21 mouse cellular contexts compared by ENCODE assay signal in genomic region chr4:80921646-80922489, GRCm38 (mm10). TPM values are rescaled to one million over a fixed set of nuclear protein-coding genes. Genes with fewer than 3 reads are reported as not detected.
DNase-seq lines count a peak whose midpoint lies in the region; ATAC-seq and TF ChIP-seq lines count a peak whose summit lies in the region.
"Had no signal": no experiment of that assay in that cellular context is flagged by ENCODE, and none has a peak within 500 bp of the region (broad histone marks: within the 10 kb centered on the region; RNA-seq: fewer than 3 reads in every experiment).

No protein-coding gene starts in this region.

- TF ChIP-seq POLR2A in kidney, adult 2 months (IDR thresholded peaks at IDR 0.05; ENCODE audit: low read depth, low read length): no peak
- no peak for TF ChIP-seq POLR2A in embryonic fibroblast, embryonic 13.5 days (IDR thresholded peaks at IDR 0.05; ENCODE audit: low read depth, low read length)

- WGBS in kidney, adult 2 months: 77% methylated on average over 4 of the region's 4 CpGs
- 76% methylated on average over 4 of the region's 4 CpGs for WGBS in kidney, embryonic 14.5 days
- 66% methylated on average over 4 of the region's 4 CpGs for WGBS in lung, embryonic 14.5 days
- 85% methylated on average over 4 of the region's 4 CpGs for WGBS in forebrain, embryonic 12.5 days

- H3K27me3 ChIP-seq in kidney, adult 2 months (replicated peaks; ENCODE audit: control insufficient read depth, insufficient read depth, low read length): no peaks in the 10 kb centered on the region
- no peaks in the 10 kb centered on the region for H3K27me3 ChIP-seq in kidney, embryonic 14.5 days (ENCODE audit: control insufficient read depth, insufficient read depth, low read length)
- H3K27me3 ChIP-seq in lung, embryonic 14.5 days (ENCODE audit: insufficient read depth, low read length): no peaks in the 10 kb centered on the region
- H3K27me3 ChIP-seq in C2C12 (ENCODE audit: control insufficient read depth, insufficient read depth, insufficient read length): no peaks in the 10 kb centered on the region
- no peaks in the 10 kb centered on the region for H3K27me3 ChIP-seq in forebrain, embryonic 12.5 days
- H3K27me3 ChIP-seq: hindbrain, embryonic 13.5 days; limb, embryonic 15.5 days; midbrain, embryonic 12.5 days had no signal

- peaks cover 6% of the 10 kb centered on the region for H3K4me1 ChIP-seq in kidney, adult 2 months (ENCODE audit: control insufficient read depth, insufficient read depth, low read length)
- H3K4me1 ChIP-seq in kidney, embryonic 14.5 days (ENCODE audit: control insufficient read depth, insufficient read depth, low read length): no peaks in the 10 kb centered on the region
- 0 out of 2 replicates have a peak, but pooled peaks cover 4% of the 10 kb centered on the region for H3K4me1 ChIP-seq in lung, embryonic 14.5 days (ENCODE audit: insufficient read depth)
- H3K4me1 ChIP-seq in embryonic fibroblast, embryonic 13.5 days (ENCODE audit: control insufficient read depth, insufficient read depth, low read length): peaks cover 17% of the 10 kb centered on the region
- H3K4me1 ChIP-seq in forebrain, embryonic 12.5 days: no peaks in the 10 kb centered on the region
- H3K4me1 ChIP-seq: midbrain, embryonic 12.5 days had no signal

- no peaks in the 10 kb centered on the region for H3K9me3 ChIP-seq in kidney, embryonic 14.5 days (ENCODE audit: control insufficient read depth, low read length)
- no peaks in the 10 kb centered on the region for H3K9me3 ChIP-seq in lung, embryonic 14.5 days (ENCODE audit: low read depth, low read length)
- no peaks in the 10 kb centered on the region for H3K9me3 ChIP-seq in forebrain, embryonic 12.5 days
- H3K9me3 ChIP-seq: hindbrain, embryonic 13.5 days; limb, embryonic 15.5 days; midbrain, embryonic 12.5 days had no signal

- peak; percentile 30 for DNase-seq in kidney, adult 2 months
- peak; percentile 37 for DNase-seq in lung, embryonic 14.5 days
- no peak for DNase-seq in lung, postnatal 14 days
- DNase-seq: cerebellum, adult 2 months; gastrocnemius, postnatal 10 days; kidney, adult 8-10 months; layer of hippocampus, postnatal 36 days; spleen, adult 18-20 months; thymus, postnatal 4 days had no signal

- no peak overlapping the region for H3K4me2 ChIP-seq in kidney, embryonic 14.5 days (replicated peaks; ENCODE audit: low read depth, low read length)
- no peak overlapping the region for H3K4me2 ChIP-seq in lung, embryonic 14.5 days
- no peak overlapping the region for H3K4me2 ChIP-seq in forebrain, embryonic 12.5 days
- H3K4me2 ChIP-seq: heart, embryonic 11.5 days; hindbrain, embryonic 13.5 days; limb, embryonic 15.5 days; midbrain, embryonic 12.5 days had no signal

- ATAC-seq in kidney, embryonic 14.5 days (ENCODE audit: low FRiP score, low TSS enrichment): no peak
- ATAC-seq in lung, embryonic 14.5 days (ENCODE audit: insufficient read depth): no peak
- ATAC-seq in erythroblast, adult 5-6 weeks (replicated peaks; ENCODE audit: low FRiP score, poor library complexity, severe bottlenecking): no peak
- ATAC-seq in forebrain, embryonic 12.5 days (ENCODE audit: low FRiP score): no peak
- ATAC-seq: forebrain, embryonic 14.5 days; inflammation-experienced regulatory T-cells, adult 6 months had no signal

- peaks cover 89% of the 10 kb centered on the region for H3K79me3 ChIP-seq in C2C12 (ENCODE audit: low read depth)

- H3K36me3 ChIP-seq in kidney, adult 2 months (ENCODE audit: control insufficient read depth, insufficient read depth, low read length): no peaks in the 10 kb centered on the region
- H3K36me3 ChIP-seq in kidney, embryonic 14.5 days (ENCODE audit: control insufficient read depth, insufficient read depth, low read length): no peaks in the 10 kb centered on the region
- H3K36me3 ChIP-seq in lung, embryonic 14.5 days (ENCODE audit: insufficient read depth): no peaks in the 10 kb centered on the region
- peaks cover 6% of the 10 kb centered on the region for H3K36me3 ChIP-seq in C2C12 (ENCODE audit: control insufficient read depth, insufficient read depth)
- H3K36me3 ChIP-seq in forebrain, embryonic 12.5 days (replicated peaks): no peaks in the 10 kb centered on the region
- H3K36me3 ChIP-seq: hindbrain, embryonic 13.5 days; limb, embryonic 15.5 days; midbrain, embryonic 12.5 days had no signal

- no peak overlapping the region for H3K4me3 ChIP-seq in kidney, adult 2 months (ENCODE audit: insufficient read depth, low read depth, low read length)
- no peak overlapping the region for H3K4me3 ChIP-seq in kidney, embryonic 14.5 days (ENCODE audit: low read length)
- no peak overlapping the region for H3K4me3 ChIP-seq in lung, embryonic 14.5 days (ENCODE audit: low read depth, low read length)
- no peak overlapping the region for H3K4me3 ChIP-seq in C2C12 (ENCODE audit: insufficient read depth, poor library complexity, severe bottlenecking)
- no peak overlapping the region for H3K4me3 ChIP-seq in embryonic fibroblast, embryonic 13.5 days (ENCODE audit: insufficient read depth, low read length)
- H3K4me3 ChIP-seq in forebrain, embryonic 12.5 days (replicated peaks): no peak overlapping the region
- H3K4me3 ChIP-seq: hindbrain, embryonic 13.5 days; limb, embryonic 15.5 days; midbrain, embryonic 12.5 days had no signal

- TF ChIP-seq CTCF in kidney, adult 2 months (conservative IDR thresholded peaks at IDR 0.05; ENCODE audit: insufficient read depth, insufficient read length, low read depth, low read length): no peak
- no peak for TF ChIP-seq CTCF in lung, embryonic 14.5 days (IDR thresholded peaks at IDR 0.05; ENCODE audit: low read depth)
- TF ChIP-seq CTCF in C2C12 (IDR thresholded peaks at IDR 0.05; ENCODE audit: control insufficient read depth, insufficient read depth, insufficient read length): no peak
- no peak for TF ChIP-seq CTCF in embryonic fibroblast, embryonic 13.5 days (IDR thresholded peaks at IDR 0.05; ENCODE audit: borderline replicate concordance, insufficient read depth, low read length)

- H3K9ac ChIP-seq in kidney, embryonic 14.5 days (ENCODE audit: low read depth, low read length): no peak overlapping the region
- no peak overlapping the region for H3K9ac ChIP-seq in lung, embryonic 14.5 days
- no peak overlapping the region for H3K9ac ChIP-seq in forebrain, embryonic 12.5 days
- H3K9ac ChIP-seq: hindbrain, embryonic 13.5 days; limb, embryonic 15.5 days; midbrain, embryonic 12.5 days had no signal

- no peak overlapping the region for H3K27ac ChIP-seq in kidney, adult 2 months (ENCODE audit: insufficient read depth, low read depth, low read length)
- no peak overlapping the region for H3K27ac ChIP-seq in kidney, embryonic 14.5 days (ENCODE audit: low read depth, low read length)
- no peak overlapping the region for H3K27ac ChIP-seq in lung, embryonic 14.5 days (ENCODE audit: low read depth)
- peak overlapping the region; percentile 88 for H3K27ac ChIP-seq in embryonic fibroblast, embryonic 13.5 days (ENCODE audit: insufficient read depth, low read length)
- H3K27ac ChIP-seq in forebrain, embryonic 12.5 days: no peak overlapping the region
- H3K27ac ChIP-seq: hindbrain, embryonic 13.5 days; limb, embryonic 15.5 days; midbrain, embryonic 12.5 days had no signal

- peaks cover 99% of the 10 kb centered on the region for H3K79me2 ChIP-seq in C2C12 (ENCODE audit: control insufficient read depth, insufficient read depth)

- H3ac ChIP-seq in C2C12 (ENCODE audit: control insufficient read depth, insufficient read length, low read depth): no peak overlapping the region

TF ChIP-seq in C2C12, 6 proteins besides CTCF, POLR2A, EP300 and RAD21:
- TF ChIP-seq CEBPB (IDR thresholded peaks at IDR 0.05; ENCODE audit: low read depth): peak; percentile 53
- TF ChIP-seq FOSL1 (IDR thresholded peaks at IDR 0.05; ENCODE audit: insufficient read depth, low read length, poor library complexity, severe bottlenecking): no peak
TF ChIP-seq in C2C12: peak in this region for 1.

RNA-seq across cellular contexts. Expression of gene Lurap1l, which starts 11.4 kb away (rescaled TPM):
- polyA plus RNA-seq in kidney, adult 2 months (2012; rRNA removed): 10.0 and 10.3 TPM in 2 replicates
- 10.7 and 11.9 TPM in 2 replicates for polyA plus RNA-seq in kidney, embryonic 14.5 days (2014; fragmentation: Nextera tagmentation; extraction: Ambion mirVana)
- 25.9 and 26.4 TPM in 2 replicates for polyA plus RNA-seq in lung, embryonic 14.5 days (2014; fragmentation: Nextera tagmentation; extraction: Ambion mirVana)
- 42.9 TPM for polyA plus RNA-seq in C2C12 (2012; fragmentation: generic; extraction: Trizol)
- polyA plus RNA-seq in embryonic fibroblast, embryonic 13.5 days (2011; ENCODE audit: insufficient read length, low read depth, missing spikeins): 81.9 and 92.6 TPM in 2 replicates
- not detected in 2 replicates for total RNA-seq in erythroblast, adult 5-6 weeks (2015; ENCODE audit: low replicate concordance)
- not detected in 2 replicates for total RNA-seq in erythroblast, adult 5-6 weeks (2017; ENCODE audit: low replicate concordance)
- polyA plus RNA-seq in forebrain, embryonic 12.5 days (2016; fragmentation: Nextera tagmentation; extraction: Ambion mirVana): 3.1 and 3.2 TPM in 2 replicates
- total RNA-seq: megakaryocyte progenitor cell, adult 5-6 weeks had no signal
- polyA plus RNA-seq: inflammation-experienced regulatory T-cells, adult 6 months had no signal
